Mouse (Mus musculus): ENCODE results near the gene Amotl1.

The Amotl1 gene

DNA sequence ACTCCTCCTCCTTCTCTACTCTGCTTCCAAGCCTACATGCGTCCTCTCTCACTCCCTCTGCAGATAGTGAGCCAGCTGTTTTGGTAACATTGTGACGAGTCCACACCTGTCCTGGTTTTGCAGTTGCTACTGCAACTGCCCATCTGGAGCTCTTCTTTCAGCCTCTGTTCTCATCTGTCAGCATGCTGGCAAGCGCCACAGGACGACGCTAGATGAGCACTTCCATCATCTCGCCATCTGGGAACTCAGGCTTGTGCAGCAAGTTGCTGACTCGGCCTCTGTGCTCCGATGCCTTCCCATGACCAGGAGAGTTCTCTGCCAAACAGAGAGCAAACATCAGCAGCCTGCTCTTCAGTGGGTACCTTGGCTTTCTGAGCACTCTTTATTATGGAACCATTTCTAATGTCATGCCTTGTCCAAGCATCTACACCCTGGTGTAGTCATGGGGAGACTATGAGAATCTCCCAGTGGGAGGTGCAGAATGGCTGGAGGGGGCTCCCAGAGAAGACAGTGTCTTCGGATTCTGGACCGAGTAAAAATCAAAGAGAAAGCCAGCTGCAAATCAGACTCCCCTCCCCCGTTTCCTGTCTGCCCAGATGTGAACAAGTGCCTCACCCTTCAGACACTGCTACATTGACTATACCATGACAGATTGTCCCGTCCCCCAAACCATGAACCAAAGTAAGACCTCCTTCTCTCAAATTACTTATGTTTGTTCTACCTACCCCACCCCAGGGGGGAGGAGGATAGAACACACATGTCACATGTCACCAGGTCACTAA, 97.1 kb downstream of the Amotl1 start:
- no peak for DNase-seq (ENCODE audit: low spot score in 2 of 2)

DNA sequence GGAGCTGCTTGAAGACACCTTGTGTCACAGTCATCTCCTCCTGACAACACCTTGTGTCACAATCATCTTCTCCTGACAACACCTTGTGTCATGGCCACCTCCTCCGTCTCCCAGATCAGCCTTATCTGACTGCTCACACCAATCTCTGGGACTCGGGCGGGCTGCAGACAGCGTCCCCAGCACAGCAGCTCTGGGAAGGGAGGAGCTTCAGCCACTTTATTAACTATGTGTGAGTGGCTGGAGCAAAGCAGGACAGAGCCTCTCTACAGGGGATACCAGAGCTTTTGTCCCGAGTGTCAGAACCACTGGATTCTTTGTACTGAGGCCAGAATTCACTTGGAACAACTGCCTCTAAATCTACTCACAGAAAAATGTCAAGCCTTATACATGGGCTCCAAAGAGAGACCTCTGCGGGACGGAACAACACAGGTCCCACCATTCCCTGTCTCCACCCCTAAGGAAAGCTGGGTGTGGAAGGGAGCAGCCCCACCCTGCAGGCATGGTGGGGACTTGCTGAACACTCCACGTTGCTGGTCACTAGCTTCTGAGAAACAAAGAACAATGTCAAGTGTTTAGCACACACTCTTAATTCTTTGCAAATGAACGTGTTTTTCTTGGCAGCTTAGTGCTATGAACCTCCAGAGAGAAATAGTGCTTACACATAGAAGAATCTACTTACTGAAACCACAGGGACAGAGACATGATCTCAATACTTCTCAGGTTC, 100.7 kb downstream of the Amotl1 start:
- no peak for DNase-seq (ENCODE audit: low spot score in 2 of 2)

DNA sequence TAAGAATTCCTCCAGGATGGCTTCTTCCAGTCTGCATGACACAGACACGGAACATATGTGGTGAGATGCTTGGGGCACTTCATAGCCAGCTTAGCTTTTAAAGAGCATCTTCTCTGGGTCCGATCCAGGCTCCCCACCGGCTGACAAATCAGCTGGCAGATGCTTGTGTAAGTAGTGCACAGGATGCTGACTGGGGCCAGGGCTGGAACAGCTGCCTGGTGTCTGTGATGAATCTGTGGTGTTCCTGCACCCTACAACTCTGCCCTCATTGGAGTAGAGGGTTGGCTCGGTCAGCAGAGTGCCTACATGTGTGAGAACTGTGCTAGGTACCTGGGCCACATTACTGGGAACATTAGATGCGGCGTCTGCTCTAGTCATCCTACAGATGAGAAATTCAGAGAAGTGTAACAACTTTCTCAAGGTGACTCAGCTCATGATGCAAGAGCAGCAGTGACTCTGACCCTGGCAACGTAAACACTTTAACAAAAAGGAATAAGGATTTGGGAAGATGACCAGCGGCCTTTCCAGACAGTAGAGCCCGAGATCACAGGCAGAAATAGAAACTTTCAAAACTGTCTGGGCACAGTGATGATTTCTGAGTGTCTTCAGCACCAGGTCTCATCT, 109.9 kb downstream of the Amotl1 start:
- DNase-seq (ENCODE audit: low spot score in 2 of 2), result no peak

DNA sequence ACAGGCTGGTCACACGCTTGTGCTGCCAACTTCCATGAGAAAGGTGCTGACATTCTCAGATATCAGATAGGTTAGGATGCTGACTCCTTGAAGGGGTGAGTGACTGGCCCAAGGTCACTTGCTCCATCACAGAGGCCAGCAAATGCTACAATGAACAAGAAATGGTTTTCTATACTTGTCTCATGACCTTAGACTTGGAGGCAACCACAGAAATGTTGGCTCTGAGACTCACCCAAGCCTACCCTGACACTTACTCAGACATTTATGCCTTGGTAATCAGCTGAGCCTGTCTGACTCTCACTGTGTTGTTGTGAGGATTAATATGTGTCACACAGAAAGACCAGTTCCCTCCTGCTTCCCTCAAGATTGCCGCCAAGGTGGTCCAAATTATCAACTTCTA, 111.2 kb downstream of the Amotl1 start:
- no peak for DNase-seq (ENCODE audit: low spot score in 2 of 2)

DNA sequence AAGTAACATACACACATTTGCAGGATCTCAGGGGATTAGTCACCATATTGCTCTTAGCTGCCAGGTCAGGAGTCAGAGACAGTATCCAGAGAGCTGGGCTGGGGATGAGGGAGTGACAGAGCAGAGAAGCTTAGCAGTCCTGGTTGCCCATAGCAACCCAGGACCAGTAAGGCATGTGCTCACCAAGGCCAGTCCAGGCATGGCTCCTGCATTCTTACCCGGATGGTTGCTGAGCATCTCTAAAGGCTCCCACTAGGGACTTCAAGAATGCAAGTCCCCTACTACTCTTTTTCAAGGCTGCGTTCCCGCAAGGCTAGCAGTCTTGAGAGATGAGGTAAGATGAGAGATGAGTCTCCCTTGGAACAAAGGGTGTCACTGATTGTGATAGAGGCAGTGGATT, 112.6 kb downstream of the Amotl1 start:
- no peak for DNase-seq (ENCODE audit: low spot score in 2 of 2)

DNA sequence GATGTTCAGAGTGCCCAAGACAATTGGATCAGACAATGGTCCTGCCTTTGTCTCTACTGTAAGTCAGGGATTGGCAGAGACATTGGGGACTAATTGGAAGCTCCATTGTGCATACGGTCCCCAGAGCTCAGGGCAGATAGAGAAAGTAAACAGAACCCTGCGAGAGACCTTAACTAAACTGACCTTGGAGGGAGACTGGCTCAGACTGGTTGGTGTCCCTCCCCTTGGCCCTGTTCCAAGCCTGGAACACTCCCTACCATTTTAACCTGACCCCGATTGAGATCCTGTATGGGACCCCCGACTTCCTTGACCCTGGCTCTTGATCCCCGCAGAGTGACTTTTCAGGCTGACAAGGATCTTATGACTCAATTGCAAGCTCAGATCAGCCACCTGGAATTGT, 114.9 kb downstream of the Amotl1 start:
- DNase-seq (ENCODE audit: low spot score in 2 of 2), result no peak

DNA sequence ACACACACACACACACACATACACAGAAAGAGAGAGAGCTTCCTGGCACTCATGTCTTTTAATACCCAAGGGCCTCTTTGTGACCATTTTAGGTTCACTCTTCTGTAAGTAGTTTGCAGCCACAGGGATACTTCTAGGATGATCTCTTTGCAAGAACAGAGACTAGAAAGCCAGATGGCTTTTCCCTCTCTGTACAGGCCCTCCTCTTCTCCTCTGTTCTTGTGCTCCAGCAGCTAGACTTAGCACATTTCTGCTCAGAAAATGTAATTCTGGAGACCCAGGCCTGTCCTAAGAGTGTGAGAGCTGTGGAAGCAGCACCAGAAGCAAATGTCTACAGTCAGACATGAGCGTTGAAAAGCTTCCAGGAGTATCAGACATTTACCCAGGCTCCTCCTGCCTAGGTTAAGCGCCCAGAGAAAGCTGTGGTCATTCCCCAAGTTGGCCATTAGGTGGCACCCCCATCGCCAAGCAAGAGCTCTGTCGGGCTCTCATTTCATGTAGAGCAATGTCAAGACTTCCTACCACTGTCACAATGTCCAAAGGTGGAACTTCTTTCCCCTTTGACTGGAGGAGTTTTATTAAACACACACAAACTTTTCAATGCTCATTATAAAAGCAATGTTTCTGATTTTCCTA, 121.3 kb downstream of the Amotl1 start:
- DNase-seq (ENCODE audit: low spot score in 2 of 2), result peak; percentile 57 to 81

DNA sequence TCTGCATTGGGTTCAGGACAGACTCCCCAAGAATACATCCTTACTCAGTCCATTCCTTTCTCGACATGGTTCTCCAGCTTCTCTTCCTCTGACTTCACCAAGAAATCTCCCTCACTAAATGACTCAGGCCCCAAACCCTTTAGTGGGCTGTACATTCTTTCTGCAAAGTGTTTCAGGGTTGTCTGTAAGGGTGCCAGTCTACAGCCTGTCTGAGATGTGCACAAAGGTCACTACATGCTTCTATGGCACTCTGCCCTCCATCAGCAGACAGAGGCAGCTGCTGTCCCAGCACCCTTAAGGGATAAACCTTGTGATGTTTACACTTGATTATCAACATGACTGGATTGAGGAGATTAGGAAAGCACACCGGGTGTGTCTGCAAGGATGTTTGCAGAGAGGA, 123.2 kb downstream of the Amotl1 start:
- no peak for DNase-seq (ENCODE audit: low spot score in 2 of 2)

DNA sequence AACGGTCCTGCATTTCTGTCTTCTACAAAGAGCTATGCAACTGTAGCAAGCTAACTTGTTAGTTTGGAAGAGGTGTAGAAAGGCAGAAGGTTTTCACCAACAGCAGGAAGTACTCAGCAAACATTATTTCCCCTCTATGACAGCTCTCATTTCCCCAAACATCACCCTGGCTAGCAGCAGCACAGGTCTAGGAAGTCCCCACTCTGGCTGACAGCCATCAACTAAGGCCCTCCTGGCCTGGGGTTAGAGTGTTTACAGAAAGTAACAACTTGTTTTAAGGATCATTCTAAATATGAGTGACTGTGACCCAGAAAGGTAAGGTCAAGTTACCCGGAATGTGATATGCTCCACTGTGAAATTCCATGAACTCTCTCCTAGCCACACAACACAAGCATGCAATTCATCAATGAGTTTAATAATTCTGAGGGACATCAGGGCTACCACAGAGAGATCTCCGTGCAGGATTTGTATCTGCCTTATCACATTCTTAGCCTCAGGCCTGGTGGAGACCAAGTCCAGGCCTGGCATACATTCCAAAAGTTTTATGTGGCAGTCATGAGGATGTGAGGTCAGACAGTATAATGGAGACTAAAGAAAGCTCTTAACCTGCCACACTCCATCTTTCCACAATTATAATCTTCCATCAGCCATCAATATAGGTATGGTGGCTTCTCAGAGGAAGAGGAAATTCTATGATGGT, 123.7 kb downstream of the Amotl1 start:
- DNase-seq (ENCODE audit: low spot score in 2 of 2), result no peak

DNA sequence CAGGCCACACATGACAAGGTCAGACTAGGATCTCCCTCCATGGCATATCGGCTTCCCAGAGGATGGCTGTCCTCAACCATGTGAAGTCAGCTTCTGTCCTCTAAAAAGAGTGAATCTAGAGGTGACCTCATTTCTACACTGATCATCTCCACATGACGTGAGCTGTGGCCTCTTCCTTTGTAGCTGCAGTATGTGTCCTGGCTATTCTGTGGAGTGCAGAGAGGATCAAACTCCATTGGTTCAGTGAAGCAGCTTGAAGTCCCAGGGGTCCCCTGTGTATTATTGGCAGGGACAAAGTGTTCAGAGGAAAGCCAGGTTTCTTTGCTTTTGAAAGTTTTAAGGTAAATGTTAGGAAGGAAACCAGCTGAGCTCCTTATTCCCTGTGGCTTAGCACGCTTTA, 126.8 kb downstream of the Amotl1 start:
- DNase-seq (ENCODE audit: low spot score in 2 of 2), result no peak

DNA sequence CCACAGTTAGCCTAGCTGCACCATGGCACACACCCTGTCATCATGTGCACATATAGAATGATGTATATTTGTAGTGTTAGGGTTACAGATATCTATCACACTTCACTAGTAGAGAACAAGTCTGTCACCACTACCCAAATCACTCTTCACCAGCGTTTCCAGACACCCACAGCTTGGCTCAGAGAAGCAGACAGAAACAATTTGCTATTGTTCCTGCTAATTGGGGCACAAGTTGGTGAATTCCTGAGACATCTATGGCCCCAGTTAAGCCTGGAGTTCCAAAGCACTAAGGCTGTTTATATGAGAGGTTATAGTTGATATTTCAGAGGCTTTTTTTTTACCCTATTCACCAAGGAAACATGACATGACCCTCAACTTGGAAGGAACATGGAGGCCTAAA, 127.6 kb downstream of the Amotl1 start:
- no peak for DNase-seq (ENCODE audit: low spot score in 2 of 2)

DNA sequence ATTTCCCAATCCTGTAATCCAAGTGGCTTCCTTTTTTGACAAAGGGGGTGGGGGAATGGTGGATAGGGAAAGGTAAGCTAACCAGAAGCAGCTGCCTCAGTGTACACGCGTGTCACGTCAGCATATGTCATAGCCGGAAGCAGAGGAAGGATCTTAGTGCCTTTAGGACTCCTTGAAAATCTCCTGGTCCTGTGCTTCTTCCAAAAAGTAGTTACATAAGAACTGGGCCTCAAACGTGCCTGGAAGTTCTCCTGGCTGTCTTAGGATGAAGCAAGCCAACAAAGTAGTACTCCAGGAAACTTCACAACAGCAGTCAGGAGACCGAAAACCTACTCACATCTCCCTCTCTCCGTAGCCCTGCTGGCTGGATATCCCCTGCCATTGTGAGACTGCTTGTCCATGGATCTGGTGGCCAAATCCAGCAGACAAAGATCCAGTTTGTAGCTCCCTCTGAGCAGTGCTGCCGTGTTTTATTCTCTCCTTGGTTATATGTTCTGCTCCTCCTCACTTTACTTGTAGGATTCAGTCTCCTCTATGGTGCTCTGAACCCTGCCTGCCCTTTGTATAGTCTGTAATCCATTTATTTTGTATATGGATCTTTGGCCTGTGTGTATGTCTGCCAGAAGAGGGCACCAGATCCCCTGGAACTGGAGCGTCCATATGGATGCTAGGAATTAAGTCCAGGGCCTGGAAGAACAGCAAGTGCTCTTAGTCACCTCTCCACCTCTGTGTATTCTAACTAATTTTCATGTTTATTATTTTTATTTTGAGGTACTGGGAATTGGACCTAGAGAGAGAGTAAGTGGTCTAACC, 132.0 kb downstream of the Amotl1 start:
- peak in 1 of 2 experiments; percentile 22 for DNase-seq (ENCODE audit: low spot score in 2 of 2)

DNA sequence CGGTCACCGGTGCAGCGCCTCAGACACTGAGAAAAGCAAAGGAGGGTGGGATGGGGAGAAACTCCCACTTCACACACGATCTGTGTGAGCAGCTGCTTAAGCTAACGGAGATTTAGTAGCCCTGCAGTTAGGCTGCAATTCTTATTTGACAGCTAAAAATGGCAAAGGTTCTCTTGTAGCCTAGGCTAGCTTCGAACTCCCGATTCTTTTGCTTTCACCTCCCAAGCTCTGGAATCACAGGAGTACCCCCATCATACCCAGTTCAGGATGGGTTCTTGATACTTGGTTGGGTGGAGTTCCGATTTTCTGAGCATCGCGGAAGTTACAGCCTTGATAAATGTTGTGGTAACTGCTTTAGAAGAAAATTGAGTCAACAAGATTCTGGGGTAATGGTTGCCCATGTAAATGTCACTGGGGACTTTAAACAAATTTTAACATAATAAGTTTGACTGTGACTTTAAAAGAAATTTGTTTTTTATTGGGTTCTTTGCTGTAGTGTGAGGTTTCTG, 143.9 kb downstream of the Amotl1 start:
- DNase-seq (ENCODE audit: low spot score in 2 of 2), result no peak

DNA sequence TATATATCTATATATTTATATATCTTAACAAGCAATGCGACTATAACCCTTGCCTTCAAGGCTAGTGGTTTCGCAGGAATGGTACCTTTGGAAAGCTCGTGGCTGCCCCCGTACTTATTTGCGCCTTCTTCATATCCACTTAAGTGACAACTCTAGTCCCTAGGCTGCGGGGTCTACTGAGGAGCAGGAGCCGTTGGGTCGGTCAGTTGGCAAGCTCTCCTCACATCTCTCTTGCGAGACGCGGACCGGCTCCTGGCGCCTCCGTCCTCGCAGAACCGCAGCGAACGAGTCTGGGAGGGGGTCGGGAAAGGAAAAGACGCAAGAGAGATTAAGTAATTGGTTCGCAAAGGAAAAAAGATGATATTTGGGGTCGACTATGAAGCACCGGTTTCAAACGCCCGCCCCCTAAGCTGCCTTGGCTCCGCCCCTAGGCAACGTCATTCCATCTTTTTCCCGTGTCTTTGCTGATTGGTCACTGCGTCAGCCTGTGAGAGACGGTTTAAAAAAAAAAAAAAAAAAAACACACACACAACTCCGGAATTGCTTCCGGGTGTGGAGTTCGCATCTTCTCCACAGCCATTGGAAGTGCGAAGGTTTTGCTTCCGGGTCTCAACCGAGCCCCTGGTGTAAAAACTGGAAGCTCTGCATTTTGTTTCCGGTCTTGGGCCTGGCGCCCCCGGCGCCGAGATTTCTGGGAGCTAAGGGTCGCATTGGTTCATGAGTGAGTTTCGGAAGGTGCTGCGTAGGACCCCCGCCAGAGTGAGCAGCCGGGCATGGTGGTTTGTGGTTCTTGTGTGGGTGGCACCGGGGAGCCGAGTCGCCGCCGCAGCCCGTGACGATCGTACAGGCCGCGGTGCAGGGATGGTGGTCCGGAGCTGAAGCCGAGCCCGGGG, 144.6 kb downstream of the Amotl1 start, which contains the start of the genes Kdm4d and Cwc15:
Gene Kdm4d (minus strand): TSS at position 460 of the 893 bp plus-strand sequence.
Gene Cwc15 (plus strand): TSS at position 595 of the 893 bp plus-strand sequence.
- DNase-seq (ENCODE audit: low spot score in 2 of 2), result peak; percentile 91 to 94

DNA sequence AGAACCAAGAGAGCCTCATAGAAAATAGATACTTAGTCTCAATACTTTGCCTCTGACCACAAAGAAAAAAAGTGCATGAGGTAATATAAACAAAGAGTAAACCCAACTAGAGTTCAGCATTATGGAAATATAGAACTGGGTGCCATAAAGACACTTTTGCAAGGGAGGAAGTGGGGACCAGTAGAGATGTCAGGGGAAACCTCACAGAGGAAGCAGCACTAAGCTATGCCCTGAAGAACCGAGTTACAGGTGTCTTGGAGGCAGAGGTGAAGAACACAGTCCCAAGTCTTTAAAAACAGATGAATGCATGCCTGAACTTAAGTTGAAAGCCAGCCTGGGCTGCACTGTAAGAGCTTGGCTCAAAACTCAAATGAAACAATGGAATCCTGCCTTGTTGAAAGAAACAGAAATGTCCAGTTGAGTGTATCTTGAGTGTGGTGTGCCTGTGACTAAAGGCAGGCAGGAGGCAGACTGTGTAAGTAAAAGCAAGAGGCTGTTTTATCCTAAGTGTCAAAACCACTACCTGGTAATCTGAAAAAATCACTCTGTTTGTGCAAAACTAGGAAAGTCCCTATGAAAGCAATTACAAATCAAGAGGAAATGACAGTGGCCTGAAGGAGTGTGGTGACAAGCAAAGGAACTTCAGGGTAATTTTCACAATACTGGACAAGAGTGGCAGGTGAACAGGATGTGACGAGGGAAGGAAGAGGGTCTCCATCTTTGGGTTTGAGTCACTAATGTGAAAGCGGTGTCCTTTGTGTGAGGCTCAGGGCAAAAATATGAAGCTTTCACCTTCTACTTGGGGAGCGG, 145.8 kb downstream of the Amotl1 start:
- DNase-seq (ENCODE audit: low spot score in 2 of 2), result no peak

Data from frontal cortex, postnatal 14 days (tissue).